Mouse (Mus musculus): Measurements from ENCODE around the gene Lig4. TPM values are rescaled to one million over a fixed set of nuclear protein-coding genes. Genes with fewer than 3 reads are reported as not detected.

Gene Lig4
- 10 to 100 TPM; 11.7 to 12.9 TPM for total RNA-seq (2021)
- long read RNA-seq, partial matches to known transcripts = 0 of 2 reads
- long read RNA-seq, other reads (novel, unspliced or antisense) = 2 of 2 reads

DNA sequence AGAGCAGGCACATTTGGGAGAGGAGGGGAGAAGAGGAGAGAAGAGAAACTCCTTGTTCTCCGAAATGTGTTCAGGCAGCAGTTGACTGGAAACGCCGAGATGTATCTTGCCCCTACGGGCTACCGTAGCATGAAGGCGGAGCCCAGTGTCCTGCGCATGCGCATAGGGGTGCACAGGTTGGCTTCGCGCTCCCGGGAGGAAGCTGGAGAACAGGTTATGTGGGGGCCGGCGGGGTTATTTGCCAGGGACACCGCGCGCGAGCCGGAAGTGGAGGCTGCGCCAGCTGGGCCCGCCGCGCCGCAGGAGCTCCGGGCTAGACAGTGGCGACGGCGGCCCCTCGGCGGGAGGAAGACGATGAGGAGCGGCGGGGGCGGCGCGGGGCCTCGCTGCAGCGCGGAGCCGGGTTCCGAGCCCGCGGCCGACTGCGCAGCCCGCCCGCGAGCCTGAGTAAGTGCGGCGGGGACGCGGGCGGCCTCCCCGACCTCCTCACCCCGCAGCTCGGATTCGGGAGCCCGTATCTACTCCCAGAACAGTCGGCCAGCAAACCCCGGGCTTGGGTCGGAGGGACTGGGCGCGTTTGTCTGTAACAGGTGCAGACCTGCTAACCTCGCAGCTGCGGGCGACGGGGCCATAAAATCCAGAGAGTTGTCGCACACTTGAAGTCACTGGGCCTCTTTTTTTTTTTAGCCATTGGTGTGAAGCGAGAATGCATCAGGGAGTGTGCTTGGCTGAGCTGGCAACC is at the start of gene Lig4, which contains the start of gene Abhd13:
TSS of gene Lig4 (minus strand) at position 114 of the 742 bp plus-strand sequence.
TSS of gene Abhd13 (plus strand) at position 135 of the 742 bp plus-strand sequence.
- peak; percentile 99 for DNase-seq (ENCODE audit: low spot score in 2 of 2)

DNA sequence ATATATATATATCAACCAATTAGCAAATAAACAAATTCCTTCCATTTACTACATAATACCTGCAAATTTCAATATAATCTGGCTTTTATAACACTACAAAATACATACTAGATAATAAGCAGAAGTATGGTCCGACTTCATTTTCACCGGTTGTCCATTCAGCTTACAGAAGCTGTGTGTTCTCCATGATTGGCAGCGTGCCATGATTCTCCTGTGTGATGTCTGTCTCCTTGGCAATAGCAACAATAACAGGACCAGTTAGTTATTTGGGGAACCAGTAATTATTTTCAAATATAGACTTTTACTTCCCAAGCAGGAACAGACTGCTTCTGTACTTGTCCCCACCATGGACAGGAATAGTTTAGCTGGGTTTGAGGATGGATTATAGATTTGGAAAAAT is 39.7 kb upstream of the Lig4 start:
- DNase-seq (ENCODE audit: low spot score in 2 of 2) = peak; percentile 33 to 37

DNA sequence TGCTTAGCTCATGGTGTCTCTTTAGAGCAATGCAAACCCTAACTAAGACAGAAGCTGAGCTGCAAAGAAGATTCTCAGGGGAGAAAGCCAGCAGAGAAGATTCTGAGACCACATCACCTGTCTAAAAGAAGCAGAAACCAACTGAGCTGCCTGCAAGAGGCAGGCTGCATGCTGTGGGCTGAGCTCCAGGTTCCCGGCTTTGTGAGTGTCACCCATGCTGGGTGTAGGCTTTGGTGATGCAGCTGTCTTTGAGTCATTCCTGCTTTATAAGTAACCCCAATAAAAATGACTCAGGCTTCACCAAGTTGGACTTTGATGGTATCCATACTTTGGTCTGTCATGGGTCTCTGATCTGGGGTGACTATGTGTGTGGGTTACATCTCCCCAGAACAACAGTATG is 38.8 kb upstream of the Lig4 start:
- DNase-seq (ENCODE audit: low spot score in 2 of 2) = no peak

DNA sequence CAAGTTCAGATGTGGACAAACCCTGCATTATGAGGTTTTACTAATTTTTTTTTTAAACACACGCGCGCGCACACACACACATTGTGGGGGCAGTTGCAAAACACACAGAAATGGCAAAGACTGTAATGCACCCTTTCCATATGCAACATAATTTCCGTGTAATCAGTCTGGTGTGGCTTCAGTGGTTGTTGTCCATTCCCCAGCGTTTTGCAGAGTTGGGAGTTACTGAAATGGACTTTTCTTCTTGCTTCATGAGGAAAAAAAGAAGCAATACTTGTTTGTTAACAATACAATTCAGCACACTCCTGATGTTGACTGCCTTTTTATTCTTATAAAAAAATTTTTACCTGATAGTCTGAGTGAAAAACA is 30.2 kb upstream of the Lig4 start:
- no peak for DNase-seq (ENCODE audit: low spot score in 2 of 2)

DNA sequence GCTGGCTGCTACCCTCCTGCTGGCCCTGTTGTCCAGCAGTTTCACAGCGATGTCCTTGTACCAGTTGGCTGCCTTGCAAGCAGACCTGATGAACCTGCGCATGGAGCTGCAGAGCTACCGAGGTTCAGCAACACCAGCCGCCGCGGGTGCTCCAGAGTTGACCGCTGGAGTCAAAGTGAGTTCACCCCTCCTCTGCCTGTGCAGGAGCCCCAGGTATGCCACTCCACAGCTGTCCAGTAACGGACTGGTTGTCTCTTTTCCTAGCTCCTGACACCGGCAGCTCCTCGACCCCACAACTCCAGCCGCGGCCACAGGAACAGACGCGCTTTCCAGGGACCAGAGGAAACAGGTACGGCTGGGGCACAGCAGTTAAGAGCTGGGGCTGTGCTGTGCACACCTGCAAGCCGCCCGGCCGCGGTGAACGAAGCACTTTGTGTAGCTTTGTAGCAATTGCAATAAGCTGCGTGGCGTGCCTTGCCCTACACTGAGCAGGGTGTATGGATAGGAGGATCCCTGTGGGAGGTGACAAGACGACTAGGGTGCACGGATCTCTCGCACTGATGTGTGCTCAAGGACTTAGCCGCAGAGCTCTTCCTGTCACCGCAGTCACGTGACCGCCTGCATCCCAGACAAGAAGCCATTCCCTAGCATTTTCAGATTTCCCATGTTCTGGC is 29.6 kb upstream of the Lig4 start:
- DNase-seq (ENCODE audit: low spot score in 2 of 2) = peak; percentile 22 to 29

DNA sequence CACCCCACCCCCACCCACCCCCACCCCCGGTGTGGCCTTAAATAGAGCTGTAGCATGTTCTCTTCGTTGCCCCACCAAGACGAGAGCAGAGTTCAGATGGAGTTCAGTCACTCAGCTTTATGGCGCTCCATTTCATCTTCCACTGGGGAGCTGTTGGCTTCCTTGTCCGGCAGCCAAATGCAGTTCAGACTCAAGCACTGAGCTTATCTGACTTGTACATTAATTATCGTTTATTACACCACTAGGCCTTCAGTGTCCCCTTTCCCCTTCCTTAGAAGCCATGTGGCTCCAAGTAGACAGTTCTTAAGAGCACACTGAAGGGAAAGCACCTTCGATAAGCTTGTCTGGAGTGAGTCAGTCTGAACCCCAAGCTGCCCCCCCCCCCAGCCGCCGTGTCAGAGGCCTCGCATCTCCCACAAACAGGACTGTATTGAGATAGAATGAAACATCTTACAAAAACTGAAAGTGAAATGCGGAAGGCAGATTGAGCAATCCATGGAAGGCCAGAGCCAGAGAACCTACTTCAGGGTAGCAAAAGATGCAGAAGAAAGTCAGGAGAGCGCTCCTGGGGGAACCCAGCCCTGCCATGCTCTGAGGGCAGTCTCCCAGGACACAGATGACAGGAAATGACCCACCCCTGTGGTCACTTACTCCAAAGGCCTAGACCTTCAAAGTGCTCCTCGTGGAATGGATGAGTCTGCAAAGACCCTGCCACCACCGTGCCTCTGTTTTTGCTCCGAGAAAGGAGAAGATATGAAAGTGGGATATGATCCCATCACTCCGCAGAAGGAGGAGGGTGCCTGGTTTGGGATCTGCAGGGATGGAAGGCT is 28.9 kb upstream of the Lig4 start, which contains the start of gene Tnfsf13b:
TSS of gene Tnfsf13b (plus strand) at position 312 of the 830 bp plus-strand sequence.
- no peak for DNase-seq (ENCODE audit: low spot score in 2 of 2)

DNA sequence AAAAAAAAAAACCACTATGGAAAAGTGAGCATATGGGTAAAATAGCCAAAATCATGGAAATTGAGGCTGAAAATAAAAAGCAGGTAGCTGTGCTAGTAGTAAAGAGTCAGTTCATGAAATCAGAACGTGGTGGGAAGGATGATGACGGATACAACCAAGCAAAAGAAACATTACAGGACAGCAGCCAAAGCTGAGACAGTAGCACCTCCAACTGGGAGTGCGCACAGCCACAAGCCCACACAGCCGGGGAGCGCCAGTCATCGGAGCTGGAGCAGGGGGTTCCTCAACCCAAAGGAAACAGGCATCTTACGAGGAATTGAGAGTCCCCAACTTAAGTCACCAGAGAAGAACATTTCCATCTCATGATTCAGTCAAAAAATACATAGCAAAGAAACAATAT is 26.6 kb upstream of the Lig4 start:
- DNase-seq (ENCODE audit: low spot score in 2 of 2) = no peak

DNA sequence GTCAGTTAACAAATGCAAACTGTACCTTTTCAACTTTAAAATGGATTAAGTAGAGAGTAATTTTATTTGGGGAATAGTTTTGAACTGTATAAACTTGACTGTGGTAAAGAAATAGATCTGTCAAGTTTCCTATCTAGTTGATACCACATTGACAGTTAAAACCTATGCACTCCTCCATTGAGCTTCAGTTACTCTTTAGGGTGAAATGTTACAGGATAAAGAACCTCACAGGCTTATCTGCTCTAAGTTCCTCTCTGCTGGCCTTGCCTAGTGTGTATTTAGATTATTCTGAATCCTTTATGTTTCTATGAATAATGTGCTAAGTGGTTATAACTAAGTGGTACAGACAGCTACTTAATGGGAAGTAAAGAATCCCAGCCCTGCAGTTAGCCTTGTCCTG is 2.7 kb upstream of the Lig4 start:
- no peak for DNase-seq (ENCODE audit: low spot score in 2 of 2)

DNA sequence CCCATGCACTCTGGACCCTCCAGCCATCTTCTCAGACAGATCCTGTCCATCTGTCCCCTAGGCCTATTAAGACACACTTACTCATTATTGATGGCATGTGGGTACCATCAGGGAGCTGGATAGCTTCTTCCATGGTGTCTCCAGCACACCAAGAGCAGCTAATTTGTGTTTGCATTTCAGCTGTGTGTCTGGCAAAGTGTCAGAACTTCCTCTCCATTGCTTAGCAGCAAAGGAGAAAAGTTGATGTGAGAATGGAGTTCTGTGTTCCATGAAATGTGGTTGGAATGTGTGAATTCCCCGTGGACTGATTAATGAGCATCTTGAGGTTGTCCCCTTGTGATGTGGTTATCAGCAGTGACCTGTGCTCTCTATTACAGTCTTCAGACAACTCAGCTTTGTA is 2.3 kb upstream of the Lig4 start:
- no peak for DNase-seq (ENCODE audit: low spot score in 2 of 2)

DNA sequence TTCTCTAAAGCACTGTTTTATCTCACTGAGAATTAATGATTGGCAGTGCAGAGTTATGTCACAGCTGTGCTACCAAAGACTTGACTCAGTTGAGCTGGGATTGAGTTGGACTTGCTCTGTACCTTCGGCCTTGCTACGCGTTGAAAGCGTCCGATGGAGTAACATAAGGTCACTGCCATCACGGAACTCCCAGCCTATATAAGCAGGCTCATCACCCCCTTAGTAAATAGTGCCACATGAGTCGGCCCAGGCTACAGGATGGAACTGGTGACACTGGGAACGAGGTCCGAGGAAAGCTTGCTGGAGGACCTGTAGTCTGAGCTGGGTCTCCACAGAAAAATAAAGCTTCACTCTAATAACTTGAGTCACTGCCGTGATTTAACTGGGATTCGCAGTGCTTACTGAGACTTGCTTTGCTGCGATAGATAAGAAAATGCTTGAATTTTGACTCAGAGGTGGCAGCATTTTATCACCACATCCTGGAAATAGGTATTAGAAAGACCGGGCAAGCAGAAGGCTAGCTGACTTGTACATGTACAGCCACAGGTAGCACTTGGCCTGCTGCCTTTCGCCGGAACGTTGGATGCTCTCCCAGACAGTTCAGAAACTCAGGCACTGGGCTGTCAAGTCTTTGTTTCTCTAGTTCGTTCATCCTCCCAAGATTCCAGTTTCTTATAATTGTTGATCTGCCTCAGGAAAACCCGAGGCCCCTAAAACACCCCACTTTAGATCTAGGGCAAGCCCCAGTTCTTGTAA is 1.2 kb upstream of the Lig4 start:
- DNase-seq (ENCODE audit: low spot score in 2 of 2) = peak in 1 of 2 experiments; percentile 5

DNA sequence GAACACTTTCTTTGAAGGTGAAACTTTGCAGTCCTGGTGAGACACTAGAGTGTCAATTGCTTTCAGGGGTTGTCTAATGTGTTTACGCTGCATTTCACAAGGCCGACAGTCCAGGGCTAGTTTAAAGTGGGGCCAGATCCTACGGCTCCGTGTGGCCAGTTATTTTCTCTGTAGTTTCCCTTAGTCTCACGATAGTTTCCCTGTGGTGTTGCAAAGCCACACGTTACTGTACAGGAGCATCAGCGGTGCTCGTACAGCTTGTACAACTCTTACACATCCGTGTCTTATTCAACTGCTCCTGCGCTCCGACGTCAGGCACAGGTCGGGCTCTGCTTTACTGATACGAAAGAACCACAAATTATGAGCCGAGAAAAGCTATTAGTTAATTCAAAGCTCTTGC is 470 bp downstream of the Lig4 start:
- no peak for DNase-seq (ENCODE audit: low spot score in 2 of 2)

DNA sequence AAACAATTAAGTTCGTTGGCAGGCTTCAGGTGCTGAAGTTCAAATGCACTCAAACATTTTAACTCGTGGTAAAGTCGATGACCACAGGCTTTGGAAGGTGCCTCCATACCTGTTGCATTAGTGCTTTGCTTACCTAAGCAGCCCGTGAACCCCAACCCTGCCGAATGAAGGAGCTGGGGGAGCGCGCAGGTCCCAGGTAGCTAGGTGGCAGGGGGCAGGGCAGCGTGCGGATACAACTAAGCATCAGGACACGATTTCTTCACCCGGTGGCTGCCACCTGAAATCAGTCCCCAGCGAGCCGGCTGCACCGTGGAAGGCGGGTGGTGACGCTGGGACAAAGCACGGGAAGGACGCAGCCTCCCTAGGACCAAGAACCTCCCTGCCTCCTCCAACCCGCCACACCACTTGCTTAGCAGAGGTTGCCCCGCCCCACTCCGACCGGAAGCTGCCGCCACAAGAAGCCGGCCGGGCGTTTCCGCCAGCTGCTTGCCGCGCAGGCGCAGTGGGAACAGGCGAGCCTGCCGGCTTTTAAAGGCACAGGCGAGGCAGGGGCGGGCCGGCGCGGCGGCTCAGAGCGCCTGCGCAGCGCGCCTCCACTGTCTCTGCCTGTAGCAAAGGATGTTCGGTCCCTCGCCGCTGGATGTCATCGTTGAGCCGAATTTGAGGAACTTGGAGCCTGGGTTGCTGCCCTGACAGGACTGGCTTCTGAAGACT is 1.4 kb downstream of the Lig4 start:
- DNase-seq (ENCODE audit: low spot score in 2 of 2) = peak; percentile 97 to 99

DNA sequence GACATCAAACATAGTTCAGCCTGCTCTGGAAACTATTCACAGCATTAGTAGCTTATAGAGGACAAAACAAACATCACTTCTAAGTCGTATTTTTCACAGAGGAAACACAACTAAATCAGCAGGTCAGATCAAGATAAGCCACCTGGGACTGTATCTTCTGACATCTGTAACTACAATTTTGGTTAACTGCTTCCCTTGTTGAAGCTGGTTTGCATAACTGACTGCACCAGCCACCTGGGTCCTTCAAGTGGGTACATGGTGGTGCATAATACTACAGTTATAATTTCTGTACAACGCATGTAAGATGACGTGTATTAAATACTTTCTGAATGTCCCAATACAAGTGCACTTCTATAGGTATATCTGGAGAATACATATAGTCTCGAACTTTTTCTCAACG is 2.2 kb downstream of the Lig4 start:
- no peak for DNase-seq (ENCODE audit: low spot score in 2 of 2)

DNA sequence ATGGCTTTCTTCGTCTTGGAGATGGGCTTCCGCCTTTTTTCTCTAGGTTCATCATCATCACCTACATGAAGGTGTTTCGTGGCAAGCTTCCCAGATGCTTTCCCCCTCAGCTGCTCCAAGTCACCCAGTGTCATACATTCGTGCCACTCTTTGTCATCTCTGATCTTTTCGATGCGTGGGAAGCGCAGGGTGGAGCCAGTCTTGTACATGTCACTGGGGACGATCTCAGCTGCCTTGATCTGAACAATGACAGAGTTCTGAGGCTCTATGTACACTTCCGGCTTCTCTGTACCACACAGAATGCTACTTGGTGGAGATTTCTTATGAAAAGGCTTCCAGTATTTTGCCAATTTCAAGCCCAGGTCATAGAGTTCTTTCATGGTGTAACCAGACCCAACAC is 5.6 kb downstream of the Lig4 start:
- no peak for DNase-seq (ENCODE audit: low spot score in 2 of 2)

DNA sequence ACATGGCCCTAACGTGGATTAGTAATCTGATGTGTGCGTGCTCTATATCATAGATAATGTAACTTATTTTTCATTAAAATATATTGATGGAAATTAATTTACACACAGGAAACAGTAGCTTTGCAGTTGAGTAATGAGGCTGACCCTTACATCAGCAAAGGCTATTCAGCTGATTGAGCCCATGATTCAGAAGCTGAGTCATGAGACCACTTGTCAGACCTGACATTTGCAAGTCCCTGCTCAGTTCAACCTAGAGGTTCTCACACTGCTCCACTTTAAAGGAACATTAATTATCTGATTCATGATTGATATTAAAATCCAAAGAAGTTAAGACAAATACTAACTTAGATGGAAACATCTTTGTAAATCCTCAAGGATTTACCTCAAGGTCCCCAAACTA is 17.6 kb downstream of the Lig4 start:
- no peak for DNase-seq (ENCODE audit: low spot score in 2 of 2)

DNA sequence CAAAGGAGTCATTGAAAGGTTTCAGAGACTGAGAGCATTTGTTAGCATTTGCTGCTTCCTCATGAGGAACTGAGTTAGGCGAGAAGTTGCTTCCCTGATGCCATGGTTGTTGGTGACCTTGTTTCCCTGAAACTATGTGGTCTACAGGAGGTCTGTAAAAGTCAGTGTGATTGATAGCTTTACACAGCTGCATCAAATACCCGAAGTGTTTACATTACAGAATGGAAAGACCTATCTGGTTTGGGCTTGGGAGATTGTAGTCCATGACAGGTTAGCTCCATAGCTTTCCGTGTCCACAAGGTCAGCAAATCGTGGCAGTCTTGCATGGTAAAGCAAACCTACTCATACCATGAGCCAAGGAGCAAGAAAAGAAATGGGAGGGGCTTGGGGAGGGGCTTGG is 19.1 kb downstream of the Lig4 start:
- no peak for DNase-seq (ENCODE audit: low spot score in 2 of 2)

DNA sequence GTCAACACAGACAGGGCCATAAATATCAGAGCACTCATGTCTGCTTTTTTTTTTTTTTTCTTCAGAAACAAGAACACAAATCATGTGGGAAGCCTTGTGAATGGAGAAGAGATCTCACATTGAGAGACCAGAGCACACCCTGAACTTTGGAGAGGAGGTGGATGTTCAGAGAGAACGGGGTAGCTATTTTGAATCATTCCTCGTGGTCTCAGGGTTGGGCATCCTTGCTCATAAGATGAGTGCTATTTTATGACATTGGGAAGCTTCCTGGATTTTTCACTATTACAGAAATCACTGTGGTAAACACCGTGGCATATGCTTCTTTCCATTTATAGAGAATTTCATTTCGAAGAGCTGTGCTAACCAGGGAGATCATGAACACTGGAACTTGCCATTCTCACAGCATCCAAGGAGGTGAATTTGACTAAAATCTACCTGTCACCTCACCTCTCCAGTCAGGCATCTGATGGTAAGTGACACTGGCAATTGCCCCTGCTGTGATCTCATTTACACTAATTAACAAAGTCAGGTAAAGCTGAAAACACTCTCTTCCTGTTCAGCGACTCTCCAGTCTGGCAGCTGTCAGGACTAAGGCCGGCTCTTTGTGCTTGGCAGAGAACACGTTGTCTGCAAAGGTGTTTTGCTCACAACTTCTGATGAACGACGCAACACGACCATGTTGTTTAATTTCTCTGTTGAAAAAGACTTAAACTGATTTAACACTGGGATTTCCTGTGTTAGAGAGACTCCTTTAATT is 28.2 kb downstream of the Lig4 start:
- DNase-seq (ENCODE audit: low spot score in 2 of 2) = no peak

DNA sequence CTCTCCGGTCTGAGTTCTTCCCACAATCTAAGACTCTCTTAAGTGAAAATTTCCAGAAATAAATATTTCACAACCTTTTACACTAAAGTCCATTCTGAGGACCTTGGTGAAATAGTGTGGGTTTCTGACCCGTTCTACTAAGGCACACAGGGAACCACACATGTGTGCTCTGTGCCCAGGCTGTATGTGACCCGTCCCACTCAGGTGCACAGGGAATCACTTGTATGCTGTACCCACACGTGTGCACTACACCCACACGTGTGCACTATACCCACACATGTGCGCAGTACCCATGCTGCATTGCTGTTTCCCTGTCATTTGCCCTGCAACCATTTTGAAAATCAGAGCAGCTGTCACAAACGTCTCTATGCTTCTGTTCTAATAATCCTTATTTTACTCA is 41.9 kb downstream of the Lig4 start:
- no peak for DNase-seq (ENCODE audit: low spot score in 2 of 2)

DNA sequence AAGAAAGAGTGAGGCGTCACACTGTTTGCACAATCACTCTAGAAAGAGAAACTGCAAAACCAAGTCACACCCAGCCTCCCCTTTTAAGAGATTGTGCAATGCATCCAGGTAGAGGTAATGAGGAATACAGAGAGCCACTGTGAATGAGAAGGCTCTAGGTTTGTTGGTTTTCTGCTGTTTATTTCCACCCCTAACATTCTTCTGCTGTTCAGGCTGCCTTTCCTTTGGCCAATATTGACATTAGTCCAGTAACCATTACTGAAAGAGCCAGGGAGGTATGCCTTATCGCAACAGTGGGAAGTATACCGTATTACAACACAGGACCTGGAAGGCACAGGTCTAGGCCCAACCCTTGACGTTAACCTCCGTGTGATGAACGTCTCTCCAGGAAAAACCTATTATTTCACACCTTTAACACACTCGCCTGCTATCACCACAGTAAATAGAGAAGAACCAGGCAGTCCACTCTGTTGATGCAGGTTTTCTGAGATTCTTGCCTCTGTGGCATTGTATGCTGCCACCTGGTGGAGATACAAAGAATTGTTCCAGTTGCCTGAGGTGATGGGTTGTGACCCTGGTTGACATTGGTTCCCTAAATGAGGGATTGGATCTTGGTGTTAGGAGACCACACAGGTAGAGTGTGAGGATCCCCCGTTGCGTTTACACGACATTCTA is 42.5 kb downstream of the Lig4 start:
- peak; percentile 52 to 59 for DNase-seq (ENCODE audit: low spot score in 2 of 2)
